Mouse (Mus musculus): Measurements from ENCODE around the gene Nkx2-1.

Nkx2-1 gene

GRCm38 (mm10) chr12:56536884-56537265 lies at the start of gene Nkx2-1:
Nkx2-1 (minus strand) TSS chr12:56536908.
- in situ Hi-C loops (cut with MboI, MseI): loop anchor here (25.0 kb wide), 1 partner anchor 650 kb away; the partner anchor contains the start of gene Slc25a21

- in situ Hi-C loops (cut with MboI, MseI): loop anchor here (25.0 kb wide), 1 partner anchor 646 kb away; the partner anchor contains the start of gene Slc25a21
Measured at GRCm38 (mm10) chr12:56541068-56541467, 4.4 kb upstream of the Nkx2-1 start.

DNA sequence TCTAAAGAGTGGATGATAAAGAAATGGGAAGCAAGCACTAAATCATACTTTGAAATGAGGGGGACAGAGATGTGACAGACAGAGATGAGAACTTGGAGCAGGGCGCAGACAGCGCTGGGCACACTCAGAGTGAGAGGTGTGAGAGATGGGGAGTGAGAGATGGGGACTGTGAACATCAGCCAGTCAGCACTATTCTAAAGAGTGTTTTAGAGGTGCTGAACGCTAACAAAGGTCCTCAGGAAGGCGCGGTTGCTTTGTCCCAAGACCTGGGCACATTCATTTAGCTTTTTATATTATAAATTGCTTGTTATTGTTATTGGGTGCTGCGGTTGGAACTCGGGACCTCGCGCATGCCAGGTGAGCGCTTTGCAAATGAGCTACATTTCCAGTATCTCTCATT lies 3.9 kb upstream of the Nkx2-1 start:
- in situ Hi-C loops (cut with MboI, MseI): loop anchor here (25.0 kb wide), 1 partner anchor 647 kb away; the partner anchor contains the start of gene Slc25a21

DNA sequence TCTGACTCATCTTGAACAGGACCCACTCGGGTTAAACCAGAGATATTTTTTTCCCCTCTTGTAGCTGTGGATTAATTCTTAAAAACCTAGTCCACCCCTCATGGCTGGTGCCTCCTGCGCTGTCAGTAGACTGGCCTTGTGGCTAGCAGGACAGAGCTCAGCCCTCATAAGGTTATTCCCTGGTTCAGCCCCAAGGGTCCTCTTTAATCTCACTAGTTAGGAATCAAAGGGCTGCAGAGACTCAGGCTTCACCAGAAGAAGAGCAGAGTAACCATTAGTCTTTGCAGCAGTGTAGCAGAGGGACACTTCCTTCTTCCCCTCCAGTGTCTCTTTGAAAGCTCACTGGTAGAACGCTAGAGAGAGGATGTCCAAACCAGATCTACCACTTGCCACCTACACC lies 1.9 kb upstream of the Nkx2-1 start:
- in situ Hi-C loops (cut with MboI, MseI): loop anchor here (25.0 kb wide), 1 partner anchor 649 kb away; the partner anchor contains the start of gene Slc25a21

DNA sequence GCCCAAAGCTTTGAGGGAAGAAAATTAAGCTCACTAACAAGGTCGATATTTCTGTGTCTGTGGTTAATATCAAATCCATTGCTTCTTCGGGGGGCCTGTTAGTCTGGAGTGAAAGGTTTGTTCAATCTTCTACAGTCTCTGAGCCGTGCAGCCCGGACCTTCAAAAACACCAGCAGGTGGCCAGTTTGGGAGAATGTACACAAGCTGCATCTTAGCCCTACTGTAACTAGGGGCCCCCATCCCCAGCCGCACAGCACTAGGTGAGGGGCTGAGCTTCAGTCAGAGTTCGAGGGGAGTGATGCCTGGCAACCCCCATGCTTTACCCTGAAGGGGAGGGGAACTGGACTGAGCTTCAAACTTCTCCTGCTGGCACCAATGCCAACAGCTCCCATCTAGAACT lies 1.2 kb upstream of the Nkx2-1 start:
- in situ Hi-C loops (cut with MboI, MseI): loop anchor here (25.0 kb wide), 1 partner anchor 649 kb away; the partner anchor contains the start of gene Slc25a21

GRCm38 (mm10) chr12:56537342-56537741 lies 634 bp upstream of the Nkx2-1 start:
- in situ Hi-C loops (cut with MboI, MseI): loop anchor here (25.0 kb wide), 1 partner anchor 650 kb away; the partner anchor contains the start of gene Slc25a21

DNA sequence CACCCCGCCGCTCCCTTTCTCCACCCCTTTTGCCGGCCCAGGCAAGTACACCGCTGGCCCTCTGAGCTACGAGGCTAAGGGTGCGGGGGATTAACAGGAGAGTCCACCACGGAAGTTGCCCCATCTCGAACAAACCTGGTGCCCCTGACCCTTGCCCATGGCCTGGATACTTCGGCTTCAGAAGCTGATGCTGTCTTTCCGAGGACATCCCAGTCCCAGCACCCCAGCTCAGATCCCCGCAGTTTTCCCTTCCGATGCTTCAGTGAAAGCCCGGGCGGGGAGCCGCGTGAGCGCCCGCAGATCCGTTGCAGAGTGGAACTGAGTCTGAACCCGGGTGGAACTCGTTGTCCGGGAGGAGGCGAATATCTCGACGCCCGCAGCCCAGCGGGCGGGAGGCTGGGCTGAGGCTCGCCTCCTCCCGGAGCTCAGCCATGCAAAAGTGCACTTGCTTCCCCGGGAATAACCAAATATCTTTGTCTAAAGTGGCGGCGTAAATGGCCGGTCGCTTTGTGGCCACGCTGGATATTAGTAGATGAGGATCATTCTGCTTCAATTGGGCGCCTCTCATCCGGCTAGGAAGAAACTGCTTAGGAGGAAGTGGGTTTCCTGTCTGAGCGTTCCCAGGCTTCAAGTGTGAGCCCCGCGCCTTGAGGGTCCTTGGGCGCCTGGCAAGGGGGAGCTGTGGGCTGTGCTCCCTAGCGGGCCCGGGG lies 379 bp downstream of the Nkx2-1 start:
- in situ Hi-C loops (cut with MboI, MseI): loop anchor here (25.0 kb wide), 1 partner anchor 651 kb away; the partner anchor contains the start of gene Slc25a21

DNA sequence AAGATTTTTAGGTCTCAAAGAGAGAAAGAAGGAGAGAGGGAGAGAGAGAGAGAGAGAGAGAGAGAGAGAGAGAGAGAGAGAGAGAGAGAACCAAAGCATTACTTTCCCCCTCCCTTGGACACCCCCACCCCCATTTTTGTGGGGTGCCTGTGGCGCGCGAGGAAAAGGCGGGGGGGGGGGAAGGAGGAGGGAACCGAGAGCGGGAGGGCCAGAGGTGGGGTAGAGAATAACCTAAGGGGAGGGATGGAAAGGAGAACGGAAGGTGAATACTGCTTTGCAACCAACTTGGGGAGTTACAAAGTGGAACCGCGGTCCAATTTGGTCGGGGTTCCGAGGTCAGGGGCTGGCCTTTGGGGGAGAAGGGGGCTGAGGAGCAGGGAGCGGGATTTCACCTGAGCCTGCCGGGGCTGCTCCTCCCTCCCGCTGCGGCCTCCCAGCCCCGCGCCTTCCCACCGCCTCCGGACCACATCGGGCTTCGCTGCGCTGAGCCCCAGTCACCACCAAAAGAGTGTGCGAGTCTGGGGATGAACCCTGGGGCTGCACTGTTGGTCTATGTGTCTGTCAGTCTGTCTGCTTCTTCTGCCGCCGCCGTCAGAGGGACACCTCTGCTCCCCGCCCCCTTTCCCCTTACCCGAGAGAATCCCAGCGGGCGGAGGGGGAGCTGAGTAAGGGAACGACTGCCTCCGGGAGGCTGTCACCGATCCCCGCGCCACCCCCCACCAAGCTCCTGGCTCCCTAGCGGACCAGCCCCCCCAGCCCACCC lies 1.1 kb downstream of the Nkx2-1 start:
- in situ Hi-C loops (cut with MboI, MseI): loop anchor here (25.0 kb wide), 1 partner anchor 652 kb away; the partner anchor contains the start of gene Slc25a21

DNA sequence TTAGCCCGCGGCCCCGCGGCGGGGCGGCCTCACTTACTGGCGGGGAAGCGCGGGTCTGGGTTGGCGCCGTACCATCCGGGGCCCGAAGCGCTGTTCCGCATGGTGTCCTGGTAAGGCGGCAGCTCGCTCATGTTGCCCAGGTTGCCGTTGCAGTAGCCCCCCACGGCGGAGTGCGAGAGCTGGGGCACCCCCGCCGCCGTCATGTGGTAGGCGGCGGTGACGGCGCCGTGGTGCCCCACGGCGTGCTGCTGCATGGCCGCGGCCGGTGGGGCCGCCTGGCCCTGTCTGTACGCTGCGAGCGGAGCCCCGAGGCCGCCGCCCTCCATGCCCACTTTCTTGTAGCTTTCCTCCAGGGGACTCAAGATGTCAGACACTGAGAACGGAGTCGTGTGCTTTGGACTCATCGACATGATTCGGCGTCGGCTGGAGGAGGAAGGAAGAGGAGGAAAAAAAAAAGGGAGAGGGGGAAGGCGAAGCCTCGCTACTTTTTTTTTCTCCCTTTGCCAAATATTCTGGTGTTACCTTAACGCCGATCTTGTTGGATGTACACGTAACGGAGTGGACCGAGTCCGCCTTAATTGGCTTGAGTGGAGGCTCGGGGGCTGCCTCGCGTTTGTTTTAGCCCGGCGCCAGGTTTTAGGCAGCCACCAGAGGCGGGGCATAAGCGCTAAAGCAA lies 1.9 kb downstream of the Nkx2-1 start:
- in situ Hi-C loops (cut with MboI, MseI): loop anchor here (25.0 kb wide), 1 partner anchor 653 kb away; the partner anchor contains the start of gene Slc25a21

DNA sequence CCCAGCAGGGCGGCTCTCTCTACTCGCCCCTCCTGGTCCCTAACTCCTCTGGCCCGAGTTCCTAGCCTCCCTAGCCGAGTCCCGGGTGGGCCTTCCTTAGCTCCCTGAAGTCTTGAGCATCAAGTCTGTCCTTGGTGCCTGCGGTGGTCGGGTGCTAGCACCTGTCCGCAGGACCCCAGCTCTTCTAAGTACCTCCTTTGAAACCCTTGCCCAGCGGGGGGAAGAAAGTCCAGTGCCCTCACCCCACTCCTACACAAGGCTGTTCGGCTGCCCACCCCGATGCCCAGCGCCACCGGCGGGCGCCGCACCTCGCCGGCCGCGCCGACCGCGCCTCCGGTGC lies 2.4 kb downstream of the Nkx2-1 start:
- in situ Hi-C loops (cut with MboI, MseI): loop anchor here (25.0 kb wide), 1 partner anchor 653 kb away; the partner anchor contains the start of gene Slc25a21

GRCm38 (mm10) chr12:56533501-56534310 lies 3.0 kb downstream of the Nkx2-1 start:
- in situ Hi-C loops (cut with MboI, MseI): loop anchor here (25.0 kb wide), 1 partner anchor 654 kb away; the partner anchor contains the start of gene Slc25a21

GRCm38 (mm10) chr12:56532986-56533495 lies 3.7 kb downstream of the Nkx2-1 start:
- in situ Hi-C loops (cut with MboI, MseI): loop anchor here (25.0 kb wide), 1 partner anchor 654 kb away; the partner anchor contains the start of gene Slc25a21

GRCm38 (mm10) chr12:56532142-56532541 lies 4.6 kb downstream of the Nkx2-1 start:
- in situ Hi-C loops (cut with MboI, MseI): loop anchor here (25.0 kb wide), 1 partner anchor 655 kb away; the partner anchor contains the start of gene Slc25a21

- in situ Hi-C loops (cut with MboI, MseI): loop anchor here (25.0 kb wide), 1 partner anchor 656 kb away; the partner anchor contains the start of gene Slc25a21
Measured at GRCm38 (mm10) chr12:56531051-56531620, 5.6 kb downstream of the Nkx2-1 start.

GRCm38 (mm10) chr12:56529931-56530330 lies 6.8 kb downstream of the Nkx2-1 start:
- in situ Hi-C loops (cut with MboI, MseI): loop anchor here (25.0 kb wide), 1 partner anchor 657 kb away; the partner anchor contains the start of gene Slc25a21

DNA sequence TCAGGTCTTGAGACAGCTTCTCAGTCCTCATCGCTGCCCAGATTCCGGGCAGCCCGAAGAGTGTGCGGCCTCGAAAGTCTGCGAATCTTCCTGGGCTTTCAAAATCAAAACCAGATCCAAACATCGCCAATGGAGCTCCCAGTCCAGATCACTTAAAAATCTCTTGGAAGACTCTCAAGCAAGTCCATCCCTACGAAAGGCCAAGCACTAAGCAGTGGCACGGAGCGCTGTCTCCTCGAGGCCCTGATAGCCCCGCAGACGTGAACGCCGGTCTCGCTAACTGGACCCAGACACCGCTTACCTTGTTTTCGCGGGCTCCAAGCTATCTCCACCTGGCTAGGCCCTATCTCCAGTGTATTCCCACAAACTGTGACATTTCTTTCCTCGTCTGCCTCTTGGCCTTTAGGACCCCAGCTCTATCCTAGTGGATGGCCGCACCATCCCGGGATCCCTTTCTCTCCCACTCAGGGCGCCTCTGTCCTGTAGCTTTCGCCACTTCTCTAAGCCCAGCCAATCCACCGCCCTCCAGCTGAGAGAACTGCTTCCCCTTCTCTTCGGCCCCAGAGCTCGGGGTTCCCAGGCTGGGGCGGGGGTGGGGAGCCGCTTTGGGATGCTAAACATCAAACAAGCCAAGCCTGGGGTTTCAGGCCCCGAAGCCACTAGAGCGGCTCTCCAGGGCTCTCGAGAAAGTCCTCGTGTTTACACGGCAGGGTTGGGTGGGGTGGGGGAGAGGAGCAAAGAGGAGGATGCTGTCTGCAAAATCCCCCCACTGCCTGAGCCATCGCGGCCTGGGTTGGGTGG lies 7.6 kb downstream of the Nkx2-1 start:
- in situ Hi-C loops (cut with MboI, MseI): loop anchor here (25.0 kb wide), 1 partner anchor 658 kb away; the partner anchor contains the start of gene Slc25a21

DNA sequence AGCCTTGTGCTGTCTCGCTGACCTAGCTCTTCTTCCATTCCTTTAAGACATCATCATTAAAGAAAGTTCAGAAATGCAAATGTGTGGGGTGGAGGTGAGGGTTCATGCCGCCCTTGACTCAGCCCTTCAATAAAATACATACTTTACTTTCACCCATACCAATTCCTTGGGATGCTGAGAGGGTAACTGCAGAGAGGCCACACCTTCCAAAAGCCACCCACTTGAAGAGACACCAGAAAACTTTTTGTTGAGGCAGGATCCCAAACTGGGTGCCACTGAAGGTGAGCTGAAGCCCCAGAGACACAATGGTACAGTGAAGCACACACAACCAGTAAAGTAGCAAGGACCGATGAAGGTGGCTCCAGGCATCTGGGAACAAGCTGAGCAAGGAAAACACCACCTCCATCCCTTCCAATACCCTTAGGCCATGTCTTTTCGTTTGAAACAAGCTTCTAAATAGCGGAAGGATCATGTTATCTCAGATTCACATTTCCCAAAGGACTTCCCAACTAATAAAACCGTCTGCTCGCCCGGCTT lies 8.6 kb downstream of the Nkx2-1 start:
- in situ Hi-C loops (cut with MboI, MseI): loop anchor here (25.0 kb wide), 1 partner anchor 659 kb away; the partner anchor contains the start of gene Slc25a21

GRCm38 (mm10) chr12:56527071-56527470 lies 9.6 kb downstream of the Nkx2-1 start:
- in situ Hi-C loops (cut with MboI, MseI): loop anchor here (25.0 kb wide), 1 partner anchor 660 kb away; the partner anchor contains the start of gene Slc25a21

Data from regulatory T cell (primary cell).